ENCODE assay signal across 25 mouse cellular contexts in the genomic region with DNA sequence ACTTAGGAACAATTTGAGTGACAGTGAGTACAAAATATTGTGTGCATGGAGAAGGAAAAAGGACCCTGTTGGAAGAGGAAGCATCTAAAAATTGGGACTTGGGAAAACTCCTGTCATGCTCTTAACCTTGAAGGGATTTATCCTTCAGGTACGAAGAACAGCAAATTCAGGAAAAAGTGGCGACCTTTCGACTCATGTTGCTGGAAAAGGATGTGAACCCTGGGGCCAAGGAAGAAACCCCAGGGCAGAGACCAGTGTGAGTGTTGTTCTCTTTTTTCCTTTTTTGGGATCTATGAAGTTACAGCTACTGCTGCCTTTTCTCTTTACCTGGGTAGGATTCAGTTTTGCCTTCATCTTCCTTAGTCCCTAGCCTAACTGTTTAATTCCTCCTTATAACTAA. TPM values are rescaled to one million over a fixed set of nuclear protein-coding genes. Genes with fewer than 3 reads are reported as not detected.
DNase-seq lines count a peak whose midpoint lies in the region; ATAC-seq and TF ChIP-seq lines count a peak whose summit lies in the region.
"Had no signal": no experiment of that assay in that cellular context is flagged by ENCODE, and none has a peak within 500 bp of the region (broad histone marks: within the 10 kb centered on the region; RNA-seq: fewer than 3 reads in every experiment).

No protein-coding gene starts in this region.

- no peak for TF ChIP-seq CTCF in kidney, adult 2 months (conservative IDR thresholded peaks at IDR 0.05; ENCODE audit: insufficient read depth, insufficient read length, low read depth, low read length)

- no peak overlapping the region for H3K4me2 ChIP-seq in kidney, embryonic 15.5 days
- no peak overlapping the region for H3K4me2 ChIP-seq in kidney, embryonic 14.5 days (replicated peaks; ENCODE audit: low read depth, low read length)
- no peak overlapping the region for H3K4me2 ChIP-seq in neural tube, embryonic 15.5 days
- H3K4me2 ChIP-seq: forebrain, embryonic 15.5 days had no signal

- ATAC-seq in kidney, embryonic 15.5 days (replicated peaks; ENCODE audit: low FRiP score): no peak
- ATAC-seq in kidney, embryonic 14.5 days (ENCODE audit: low FRiP score, low TSS enrichment): no peak
- no peak for ATAC-seq in neural tube, embryonic 15.5 days (ENCODE audit: low FRiP score)
- ATAC-seq: activated CD4-positive, CD25-positive, alpha-beta regulatory T cell, adult 4 months; forebrain, embryonic 13.5 days; forebrain, embryonic 15.5 days; forebrain, postnatal 0 days; Patski had no signal

- H3K27ac ChIP-seq in kidney, adult 2 months (ENCODE audit: insufficient read depth, low read depth, low read length): peak overlapping the region; percentile 47; the same call in 1 of the 2 replicates
- H3K27ac ChIP-seq in kidney, embryonic 15.5 days: no peak overlapping the region
- H3K27ac ChIP-seq in kidney, embryonic 14.5 days (ENCODE audit: low read depth, low read length): no peak overlapping the region
- no peak overlapping the region for H3K27ac ChIP-seq in neural tube, embryonic 15.5 days (replicated peaks)
- H3K27ac ChIP-seq: embryonic facial prominence, embryonic 10.5 days; embryonic facial prominence, embryonic 12.5 days; forebrain, embryonic 13.5 days; forebrain, embryonic 15.5 days had no signal

- H3K9ac ChIP-seq in kidney, embryonic 15.5 days: no peak overlapping the region
- no peak overlapping the region for H3K9ac ChIP-seq in kidney, embryonic 14.5 days (ENCODE audit: low read depth, low read length)
- no peak overlapping the region for H3K9ac ChIP-seq in neural tube, embryonic 15.5 days (replicated peaks)
- H3K9ac ChIP-seq: embryonic facial prominence, embryonic 12.5 days; forebrain, embryonic 13.5 days; forebrain, embryonic 15.5 days; forebrain, postnatal 0 days had no signal

- peaks cover 10% of the 10 kb centered on the region for H3K4me1 ChIP-seq in kidney, adult 2 months (ENCODE audit: control insufficient read depth, insufficient read depth, low read length)
- peaks cover 34% of the 10 kb centered on the region for H3K4me1 ChIP-seq in kidney, embryonic 15.5 days
- H3K4me1 ChIP-seq in kidney, embryonic 14.5 days (ENCODE audit: control insufficient read depth, insufficient read depth, low read length): peaks cover 23% of the 10 kb centered on the region
- peaks cover 39% of the 10 kb centered on the region for H3K4me1 ChIP-seq in neural tube, embryonic 15.5 days

- peak; percentile 71 for DNase-seq in kidney, adult 2 months
- peak; percentile 60 for DNase-seq in kidney, adult 9 months
- DNase-seq in CD4-positive helper T cell, adult 2 months (ENCODE audit: low read depth, low spot score): peak; percentile 1
- DNase-seq: adrenal gland, adult 8-10 months; adrenal gland, postnatal 14 days; adrenal gland, postnatal 36 days; B cell, adult 2 months; cerebellum, adult 11-12 months; cerebellum, adult 2 months; cerebellum, adult 9-10 months; cerebellum, postnatal 10 days; cerebellum, postnatal 25 days; forebrain, postnatal 0 days had no signal

- peaks cover 25% of the 10 kb centered on the region for H3K36me3 ChIP-seq in kidney, adult 2 months (ENCODE audit: control insufficient read depth, insufficient read depth, low read length)
- H3K36me3 ChIP-seq in kidney, embryonic 15.5 days: peaks cover 63% of the 10 kb centered on the region
- peaks cover 61% of the 10 kb centered on the region for H3K36me3 ChIP-seq in kidney, embryonic 14.5 days (ENCODE audit: control insufficient read depth, insufficient read depth, low read length)
- H3K36me3 ChIP-seq in neural tube, embryonic 15.5 days: peaks cover 52% of the 10 kb centered on the region

- H3K9me3 ChIP-seq in kidney, embryonic 15.5 days (replicated peaks): no peaks in the 10 kb centered on the region
- H3K9me3 ChIP-seq in kidney, embryonic 14.5 days (ENCODE audit: control insufficient read depth, low read length): no peaks in the 10 kb centered on the region
- H3K9me3 ChIP-seq in neural tube, embryonic 15.5 days (replicated peaks): no peaks in the 10 kb centered on the region
- H3K9me3 ChIP-seq: embryonic facial prominence, embryonic 10.5 days; embryonic facial prominence, embryonic 12.5 days; forebrain, embryonic 13.5 days; forebrain, embryonic 15.5 days; G1E had no signal

- no peak overlapping the region for H3K4me3 ChIP-seq in kidney, adult 2 months (ENCODE audit: insufficient read depth, low read depth, low read length)
- no peak overlapping the region for H3K4me3 ChIP-seq in kidney, embryonic 15.5 days (replicated peaks)
- H3K4me3 ChIP-seq in kidney, embryonic 14.5 days (ENCODE audit: low read length): no peak overlapping the region
- no peak overlapping the region for H3K4me3 ChIP-seq in neural tube, embryonic 15.5 days (replicated peaks)
- H3K4me3 ChIP-seq: embryonic facial prominence, embryonic 12.5 days; forebrain, embryonic 13.5 days; forebrain, embryonic 15.5 days had no signal

- WGBS in kidney, adult 2 months: 57% methylated on average over 3 of the region's 3 CpGs
- WGBS in kidney, embryonic 15.5 days: 89% methylated on average over 3 of the region's 3 CpGs
- 95% methylated on average over 3 of the region's 3 CpGs for WGBS in kidney, embryonic 14.5 days
- WGBS in neural tube, embryonic 15.5 days: 99% methylated on average over 3 of the region's 3 CpGs

- no peaks in the 10 kb centered on the region for H3K27me3 ChIP-seq in kidney, adult 2 months (replicated peaks; ENCODE audit: control insufficient read depth, insufficient read depth, low read length)
- H3K27me3 ChIP-seq in kidney, embryonic 15.5 days: no peaks in the 10 kb centered on the region
- H3K27me3 ChIP-seq in kidney, embryonic 14.5 days (ENCODE audit: control insufficient read depth, insufficient read depth, low read length): no peaks in the 10 kb centered on the region
- no peaks in the 10 kb centered on the region for H3K27me3 ChIP-seq in neural tube, embryonic 15.5 days (replicated peaks)
- H3K27me3 ChIP-seq: embryonic facial prominence, embryonic 12.5 days; forebrain, embryonic 13.5 days; forebrain, embryonic 15.5 days; Patski had no signal

- no peak for TF ChIP-seq POLR2A in kidney, adult 2 months (IDR thresholded peaks at IDR 0.05; ENCODE audit: low read depth, low read length)

RNA-seq across cellular contexts. Expression of a gene that starts 17.6 kb away (rescaled TPM):
- 394 and 443 TPM in 2 replicates for polyA plus RNA-seq in kidney, adult 2 months (2012; rRNA removed)
- polyA plus RNA-seq in kidney, embryonic 15.5 days (2015; fragmentation: Nextera tagmentation; extraction: Ambion mirVana): 496 and 536 TPM in 2 replicates
- polyA plus RNA-seq in kidney, embryonic 14.5 days (2014; fragmentation: Nextera tagmentation; extraction: Ambion mirVana): 560 and 567 TPM in 2 replicates
- 479 and 502 TPM in 2 replicates for polyA plus RNA-seq in neural tube, embryonic 15.5 days (2015; fragmentation: Nextera tagmentation; extraction: Ambion mirVana)

RNA-seq across cellular contexts. Expression of a gene that starts 21.0 kb away (rescaled TPM):
- polyA plus RNA-seq in kidney, adult 2 months (2012; rRNA removed): 687 and 762 TPM in 2 replicates
- 999 and 1,052 TPM in 2 replicates for polyA plus RNA-seq in kidney, embryonic 15.5 days (2015; fragmentation: Nextera tagmentation; extraction: Ambion mirVana)
- 982 and 1,429 TPM in 2 replicates for polyA plus RNA-seq in kidney, embryonic 14.5 days (2014; fragmentation: Nextera tagmentation; extraction: Ambion mirVana)
- 1,232 and 1,344 TPM in 2 replicates for polyA plus RNA-seq in neural tube, embryonic 15.5 days (2015; fragmentation: Nextera tagmentation; extraction: Ambion mirVana)

RNA-seq across cellular contexts. Expression of a gene that starts 22.0 kb away (rescaled TPM):
- 9.3 and 12.2 TPM in 2 replicates for polyA plus RNA-seq in kidney, adult 2 months (2012; rRNA removed)
- polyA plus RNA-seq in kidney, embryonic 15.5 days (2015; fragmentation: Nextera tagmentation; extraction: Ambion mirVana): 35.0 and 37.4 TPM in 2 replicates
- 40.7 and 43.7 TPM in 2 replicates for polyA plus RNA-seq in kidney, embryonic 14.5 days (2014; fragmentation: Nextera tagmentation; extraction: Ambion mirVana)
- polyA plus RNA-seq in neural tube, embryonic 15.5 days (2015; fragmentation: Nextera tagmentation; extraction: Ambion mirVana): 74.8 and 94.6 TPM in 2 replicates
- polyA plus RNA-seq: G1E had no signal

RNA-seq across cellular contexts. Expression of a gene that starts 27.9 kb away (rescaled TPM):
- not detected in 2 replicates for polyA plus RNA-seq in kidney, adult 2 months (2012; rRNA removed)
- polyA plus RNA-seq in kidney, embryonic 15.5 days (2015; fragmentation: Nextera tagmentation; extraction: Ambion mirVana): 0.18 TPM in 1 of 2 replicates, not detected in the other
- 0.26 and 0.41 TPM in 2 replicates for polyA plus RNA-seq in kidney, embryonic 14.5 days (2014; fragmentation: Nextera tagmentation; extraction: Ambion mirVana)
- not detected in 2 replicates for polyA plus RNA-seq in neural tube, embryonic 15.5 days (2015; fragmentation: Nextera tagmentation; extraction: Ambion mirVana)
- polyA plus RNA-seq: cortical plate, adult 2 months; forebrain, embryonic 11.5 days; forebrain, embryonic 13.5 days; forebrain, embryonic 15.5 days; forebrain, postnatal 0 days; G1E; Patski had no signal

RNA-seq across cellular contexts. Expression of a gene that starts 35.7 kb away (rescaled TPM):
- not detected in 2 replicates for polyA plus RNA-seq in kidney, adult 2 months (2012; rRNA removed)
- polyA plus RNA-seq in kidney, embryonic 15.5 days (2015; fragmentation: Nextera tagmentation; extraction: Ambion mirVana): 1.8 TPM in 1 of 2 replicates, not detected in the other
- polyA plus RNA-seq in kidney, embryonic 14.5 days (2014; fragmentation: Nextera tagmentation; extraction: Ambion mirVana): 0.14 TPM in 1 of 2 replicates, not detected in the other
- polyA plus RNA-seq in neural tube, embryonic 15.5 days (2015; fragmentation: Nextera tagmentation; extraction: Ambion mirVana): 0.50 and 1.1 TPM in 2 replicates
- polyA plus RNA-seq: cerebellum, adult 2 months; cortical plate, adult 2 months; embryonic facial prominence, embryonic 12.5 days; forebrain, embryonic 11.5 days; forebrain, embryonic 13.5 days; forebrain, embryonic 15.5 days; G1E had no signal

Comparison
In these comparisons a context has a peak if more than half of its experiments do, and no peak if none do; other contexts are left out.
1. DNase-seq: peak in every context shown above with its lines; median percentile 71 in kidney, adult 2 months; 60 in kidney, adult 9 months; 1 in CD4-positive helper T cell, adult 2 months.